Mouse (Mus musculus) neural tube, embryonic 13.5 days (tissue): ENCODE data around the gene Ednrb. TPM values are rescaled to one million over a fixed set of nuclear protein-coding genes. Genes with fewer than 3 reads are reported as not detected.

Experiments used
- ATAC-seq: fragments of 200-750 bp; cut with Nextera tagmentation; 2 replicates; pipeline ENCODE4 v1.8.0; 2017; ENCODE audit warnings: low read depth, mild to moderate bottlenecking, moderate TSS enrichment, moderate library complexity
- H3K27ac ChIP-seq: fragments of 300-500 bp; sonication (generic); replicated peaks from 2 replicates; pipeline ENCODE4 v1.5.1; 2015; ENCODE audit warnings: moderate library complexity, mild to moderate bottlenecking, inconsistent platforms
- H3K27me3 ChIP-seq: fragments of 300-500 bp; sonication (generic); 2 replicates; pipeline ENCODE4 v1.6.1; 2015; ENCODE audit warnings: mild to moderate bottlenecking, inconsistent platforms
- H3K36me3 ChIP-seq: fragments of 300-500 bp; sonication (generic); 2 replicates; pipeline ENCODE4 v1.6.1; 2015; ENCODE audit warnings: mild to moderate bottlenecking, inconsistent platforms
- H3K4me1 ChIP-seq: fragments of 300-500 bp; sonication (generic); replicated peaks from 2 replicates; pipeline ENCODE4 v1.6.1; 2015; ENCODE audit warnings: inconsistent platforms
- H3K4me2 ChIP-seq: fragments of 300-500 bp; sonication (generic); 2 replicates; pipeline ENCODE4 v1.6.1; 2015; ENCODE audit warnings: inconsistent platforms, mild to moderate bottlenecking, moderate library complexity
- H3K4me3 ChIP-seq: fragments of 300-500 bp; sonication (generic); 2 replicates; pipeline ENCODE4 v1.5.1; 2015; ENCODE audit warnings: mild to moderate bottlenecking, inconsistent platforms
- H3K9ac ChIP-seq: fragments of 300-500 bp; sonication (generic); 2 replicates; pipeline ENCODE4 v1.6.1; 2015; ENCODE audit warnings: moderate library complexity, mild to moderate bottlenecking, inconsistent platforms
- H3K9me3 ChIP-seq: fragments of 300-500 bp; sonication (generic); 2 replicates; pipeline ENCODE4 v1.6.1; 2016; ENCODE audit warnings: inconsistent platforms
- WGBS: fragments of 180-500 bp; shearing (Covaris S2); methylation state at CpG from one replicate; pipeline ENCODE4 v1.1.7; 2015; 5-methylcytosine and 5-hydroxymethylcytosine counted together
- polyA plus RNA-seq: library from polyadenylated mRNA; unstranded; fragments of >200 nt; fragmentation: Nextera tagmentation; extraction: Ambion mirVana; gene quantifications from 2 replicates; pipeline ENCODE4 v1.2.1, GENCODE M21; 2015

Gene Ednrb
- polyA plus RNA-seq, result 152 and 160 TPM in 2 replicates

DNA sequence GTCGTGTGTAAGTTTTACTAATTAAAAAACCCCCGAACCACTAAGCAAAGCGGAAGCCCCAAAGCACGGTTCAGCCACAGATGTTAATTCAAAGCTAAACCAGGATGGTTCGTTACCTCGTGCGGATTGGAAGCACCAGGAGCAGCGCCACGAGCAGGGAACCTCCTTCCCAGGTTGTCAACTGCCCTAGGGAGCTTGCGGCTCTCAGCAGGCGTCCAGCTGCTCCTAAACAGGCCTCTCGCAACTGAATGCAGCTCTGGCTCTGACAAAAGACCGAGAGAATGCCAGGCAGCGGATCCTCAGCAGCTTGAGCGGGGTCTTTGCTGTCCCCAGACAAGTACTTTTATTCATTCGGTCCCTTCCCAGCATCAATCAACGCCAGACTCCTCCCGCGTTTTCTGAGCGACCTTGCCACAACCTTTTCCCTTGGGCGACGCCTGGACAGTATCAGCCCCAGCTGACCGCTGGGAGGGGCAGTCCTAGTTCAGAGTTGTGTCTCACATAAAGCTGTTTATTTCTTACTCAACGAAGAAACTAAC lies at the start of gene Ednrb:
Ednrb (minus strand) TSS at position 392 of the 539 bp plus-strand sequence.
- Histone ChIP-seq H3K27me3 (no peaks in the 10 kb centered on the region), H3K4me1 (peaks cover 13% of the 10 kb centered on the region), H3K4me2 (peak within 1 kb of the TSS; percentile 98), H3K9me3 (no peaks in the 10 kb centered on the region), H3K4me3 (peak within 1 kb of the TSS; percentile 60), H3K27ac (peak within 1 kb of the TSS; percentile 84), H3K9ac (peak within 1 kb of the TSS; percentile 74), H3K36me3 (no peaks in the 10 kb centered on the region)
- WGBS, result under 1% methylated on average over 24 of the region's 24 CpGs
- ATAC-seq, result peak; percentile 88

DNA sequence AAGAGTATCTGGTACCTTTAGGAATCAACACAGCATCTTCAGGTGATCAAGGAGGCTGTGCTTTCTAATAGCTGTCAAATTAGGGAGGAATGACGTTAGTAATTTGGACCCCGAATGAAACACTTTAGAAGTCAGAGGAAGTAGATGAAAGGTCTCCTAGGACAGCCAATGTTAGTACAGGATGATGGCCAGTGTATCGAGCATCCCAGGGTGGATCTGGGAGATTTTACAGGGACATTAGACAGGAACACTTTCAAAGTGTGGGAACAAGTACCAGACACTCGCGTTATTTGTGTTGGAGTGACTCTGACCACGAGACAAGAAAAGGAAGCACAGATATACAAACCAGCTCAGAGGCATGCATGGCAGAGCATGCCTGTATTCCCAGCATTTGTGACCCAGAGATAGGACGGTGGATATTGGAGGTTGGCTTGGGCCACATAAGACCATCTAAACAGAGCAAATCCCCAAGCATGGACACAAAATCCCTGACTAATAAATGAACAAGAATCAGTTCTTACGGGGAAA lies 48.3 kb upstream of the Ednrb start:
- ATAC-seq, result no peak
- Histone ChIP-seq H3K4me1 (no peaks in the 10 kb centered on the region), H3K27ac (no peak overlapping the region), H3K4me3 (no peak overlapping the region), H3K9ac (no peak overlapping the region), H3K4me2 (no peak overlapping the region), H3K9me3 (no peaks in the 10 kb centered on the region), H3K27me3 (no peaks in the 10 kb centered on the region), H3K36me3 (no peaks in the 10 kb centered on the region)
- 86% methylated on average over 8 of the region's 8 CpGs for WGBS

DNA sequence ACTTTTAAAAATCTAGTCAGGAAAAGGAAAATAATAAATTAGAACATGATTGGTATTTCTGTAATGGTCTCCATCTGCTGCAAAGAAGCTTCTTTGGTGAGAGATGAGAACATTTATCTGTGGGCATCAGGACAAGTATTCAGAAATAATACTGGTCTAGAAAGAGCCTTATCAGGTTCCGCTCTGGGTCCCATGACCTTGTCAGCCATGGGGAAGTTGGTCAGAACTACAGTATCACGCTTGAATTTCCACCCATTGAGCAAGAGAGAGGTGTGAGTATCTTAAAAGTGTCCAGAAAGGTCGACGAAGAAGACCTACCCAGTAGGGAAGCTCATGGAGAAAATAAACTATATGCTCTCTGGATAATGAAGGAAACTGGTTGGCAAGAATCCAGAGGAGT lies 46.6 kb upstream of the Ednrb start:
- H3K4me1 ChIP-seq, result no peaks in the 10 kb centered on the region
- 84% methylated on average over 4 of the region's 4 CpGs for WGBS

DNA sequence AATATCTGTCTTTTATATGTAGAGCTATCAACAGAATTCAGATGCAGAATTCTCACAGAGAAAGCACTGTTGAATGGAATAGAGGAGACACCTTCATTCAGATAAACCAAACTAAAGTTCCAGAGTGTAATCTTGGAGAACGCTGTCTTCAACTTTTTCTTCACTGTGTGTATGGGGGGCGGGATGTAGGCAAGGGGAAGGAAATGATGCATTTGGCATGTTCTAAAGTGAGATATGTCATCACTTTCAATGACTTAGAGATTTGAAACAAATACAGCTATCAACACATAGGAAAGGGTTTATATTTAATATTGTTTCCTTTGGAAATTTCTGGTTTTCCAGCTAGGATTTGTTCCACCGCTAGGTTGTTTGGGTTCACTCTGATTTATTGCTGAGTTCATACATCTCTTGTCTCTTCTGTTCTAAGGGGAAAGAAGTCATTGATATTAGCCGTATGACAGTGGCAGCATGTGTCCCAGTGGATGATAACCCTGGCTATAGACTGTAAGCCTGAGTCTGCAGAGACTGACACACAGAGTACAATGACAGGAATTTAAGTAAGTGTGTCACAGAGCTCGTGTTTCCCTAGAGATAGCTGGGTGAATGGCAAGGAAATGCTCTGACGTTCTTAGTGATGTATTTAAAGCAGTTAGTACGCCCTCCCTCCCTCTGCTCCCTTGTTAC lies 40.8 kb upstream of the Ednrb start:
- Histone ChIP-seq H3K4me2 (no peak overlapping the region), H3K27ac (no peak overlapping the region), H3K9me3 (no peaks in the 10 kb centered on the region), H3K4me3 (no peak overlapping the region), H3K4me1 (no peaks in the 10 kb centered on the region), H3K36me3 (no peaks in the 10 kb centered on the region), H3K27me3 (no peaks in the 10 kb centered on the region), H3K9ac (no peak overlapping the region)
- WGBS, result 70% methylated on average over 7 of the region's 7 CpGs
- no peak for ATAC-seq

More for the DNA sequence above, 46.6 kb upstream of the Ednrb start:
- no peak for ATAC-seq
- no peaks in the 10 kb centered on the region for H3K9me3 ChIP-seq
- H3K9ac ChIP-seq, result no peak overlapping the region
- H3K4me2 ChIP-seq, result no peak overlapping the region
- no peaks in the 10 kb centered on the region for H3K36me3 ChIP-seq
- no peak overlapping the region for H3K27ac ChIP-seq
- no peak overlapping the region for H3K4me3 ChIP-seq
- no peaks in the 10 kb centered on the region for H3K27me3 ChIP-seq

DNA sequence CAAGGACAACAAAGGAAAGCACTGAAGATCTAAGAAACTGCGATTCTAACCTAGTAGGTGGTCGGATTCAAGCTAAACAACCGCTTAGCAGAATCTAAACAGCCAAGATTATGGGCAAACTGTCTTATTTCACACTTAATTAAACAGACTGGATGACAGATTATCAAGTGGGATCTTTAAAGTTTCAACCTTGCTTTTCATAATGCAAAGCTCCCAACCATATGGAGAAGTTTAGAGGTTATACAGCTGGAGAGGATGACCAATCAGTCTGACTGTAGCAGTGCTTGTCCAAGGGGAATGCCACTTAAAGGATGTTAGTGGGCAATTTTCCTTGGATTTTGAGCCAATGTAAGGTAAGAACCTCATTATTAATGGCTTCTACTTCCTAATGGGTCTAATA lies 38.7 kb upstream of the Ednrb start:
- ATAC-seq, result no peak
- Histone ChIP-seq H3K36me3 (no peaks in the 10 kb centered on the region), H3K4me1 (no peaks in the 10 kb centered on the region), H3K9me3 (no peaks in the 10 kb centered on the region), H3K4me2 (no peak overlapping the region), H3K4me3 (no peak overlapping the region), H3K27me3 (no peaks in the 10 kb centered on the region), H3K27ac (no peak overlapping the region), H3K9ac (no peak overlapping the region)
- 86% methylated on average over 3 of the region's 3 CpGs for WGBS

DNA sequence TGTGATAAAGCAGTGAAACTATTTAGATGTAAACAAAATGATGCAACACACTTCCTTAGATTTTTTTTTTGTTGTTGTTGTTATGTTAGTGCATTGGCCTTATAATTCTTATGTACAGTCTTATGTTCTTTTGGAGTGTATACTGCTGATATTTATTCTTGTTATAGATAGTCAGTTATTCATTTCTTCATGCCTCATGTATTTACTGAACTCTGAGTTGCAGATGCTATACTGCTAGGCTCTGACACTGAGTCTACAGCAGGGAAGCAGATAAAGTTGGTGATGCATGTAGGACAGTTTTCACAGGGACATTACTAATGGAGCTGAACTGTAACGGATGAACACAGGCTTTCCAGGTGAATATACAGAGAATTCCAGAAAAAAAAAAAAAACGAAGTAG lies 32.9 kb upstream of the Ednrb start:
- H3K27me3 ChIP-seq, result no peaks in the 10 kb centered on the region

DNA sequence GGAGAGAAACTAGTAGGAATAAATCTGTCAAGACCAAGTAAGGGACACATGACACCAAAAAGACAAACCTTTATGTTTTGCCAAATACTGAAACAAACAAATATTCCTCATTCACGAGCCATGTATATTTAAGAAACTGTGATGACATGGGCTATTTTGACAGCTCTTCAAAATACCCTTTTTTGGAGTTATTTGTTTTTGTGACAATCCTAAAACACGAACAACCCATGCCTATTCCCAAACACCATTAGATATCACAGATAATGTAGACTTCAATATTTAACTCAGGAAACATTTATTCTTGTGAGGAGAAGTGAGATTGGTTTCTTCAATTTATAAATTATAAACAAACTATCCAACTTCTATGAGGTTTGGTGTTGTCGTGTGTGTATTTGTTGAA lies 32.4 kb upstream of the Ednrb start:
- no peaks in the 10 kb centered on the region for H3K4me1 ChIP-seq
- no peak overlapping the region for H3K4me2 ChIP-seq
- no peaks in the 10 kb centered on the region for H3K36me3 ChIP-seq
- H3K9me3 ChIP-seq, result no peaks in the 10 kb centered on the region
- H3K27ac ChIP-seq, result no peak overlapping the region
- H3K9ac ChIP-seq, result no peak overlapping the region
- no peak for ATAC-seq
- no peak overlapping the region for H3K4me3 ChIP-seq
- 90% methylated on average over 3 of the region's 3 CpGs for WGBS
- H3K27me3 ChIP-seq, result no peaks in the 10 kb centered on the region

More for the DNA sequence above, 32.9 kb upstream of the Ednrb start:
- Histone ChIP-seq H3K4me2 (no peak overlapping the region), H3K9ac (no peak overlapping the region), H3K9me3 (no peaks in the 10 kb centered on the region), H3K27ac (no peak overlapping the region), H3K4me3 (no peak overlapping the region), H3K4me1 (no peaks in the 10 kb centered on the region), H3K36me3 (no peaks in the 10 kb centered on the region)
- WGBS, result 82% methylated on average over 2 of the region's 2 CpGs
- no peak for ATAC-seq

DNA sequence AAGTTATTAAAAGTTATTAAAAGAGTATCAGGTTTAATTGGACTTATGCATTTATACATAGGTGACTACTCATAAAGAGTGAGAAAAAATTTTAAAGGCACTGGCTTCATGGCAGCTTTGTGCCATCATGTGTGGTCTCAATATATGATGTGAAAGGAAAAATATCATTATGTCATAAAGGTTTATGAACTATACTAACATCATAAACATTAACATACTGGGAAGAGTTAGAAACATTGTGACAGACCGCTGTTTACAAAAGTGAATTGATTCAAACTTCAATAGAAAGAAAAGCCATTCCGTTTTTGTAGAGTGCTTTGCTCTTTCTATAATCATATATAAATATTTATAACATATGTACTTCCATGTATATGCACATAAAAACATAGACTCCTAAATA lies 22.4 kb upstream of the Ednrb start:
- Histone ChIP-seq H3K9me3 (no peaks in the 10 kb centered on the region), H3K4me3 (no peak overlapping the region)
- WGBS, result 91% methylated on average over 2 of the region's 2 CpGs

DNA sequence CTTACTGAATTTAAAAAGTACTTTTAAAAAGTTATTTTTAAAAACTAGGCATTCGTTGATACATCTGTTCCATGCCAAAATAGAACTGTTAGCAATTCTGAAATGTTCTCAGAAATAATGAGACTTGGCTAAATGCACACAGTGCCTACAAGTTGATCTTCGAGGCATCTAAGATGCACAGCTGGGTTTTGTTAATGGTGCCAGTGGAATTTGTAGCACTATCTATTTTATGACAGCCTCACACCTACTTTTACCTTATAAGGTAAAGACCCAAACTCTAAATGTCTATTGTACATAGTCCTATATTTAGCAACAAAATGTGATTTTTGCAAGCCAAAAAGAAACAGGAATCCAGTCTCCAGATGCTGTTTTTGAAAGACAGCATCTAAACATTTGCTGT lies 21.0 kb upstream of the Ednrb start:
- Histone ChIP-seq H3K9me3 (no peaks in the 10 kb centered on the region), H3K4me3 (no peak overlapping the region), H3K27me3 (no peaks in the 10 kb centered on the region), H3K36me3 (no peaks in the 10 kb centered on the region), H3K4me2 (no peak overlapping the region), H3K27ac (no peak overlapping the region), H3K9ac (no peak overlapping the region), H3K4me1 (no peaks in the 10 kb centered on the region)
- no peak for ATAC-seq
- WGBS, result 82% methylated on average over 2 of the region's 2 CpGs

More for the DNA sequence above, 22.4 kb upstream of the Ednrb start:
- Histone ChIP-seq H3K4me1 (no peaks in the 10 kb centered on the region), H3K36me3 (no peaks in the 10 kb centered on the region), H3K27me3 (no peaks in the 10 kb centered on the region), H3K27ac (no peak overlapping the region), H3K9ac (no peak overlapping the region), H3K4me2 (no peak overlapping the region)
- ATAC-seq, result no peak

DNA sequence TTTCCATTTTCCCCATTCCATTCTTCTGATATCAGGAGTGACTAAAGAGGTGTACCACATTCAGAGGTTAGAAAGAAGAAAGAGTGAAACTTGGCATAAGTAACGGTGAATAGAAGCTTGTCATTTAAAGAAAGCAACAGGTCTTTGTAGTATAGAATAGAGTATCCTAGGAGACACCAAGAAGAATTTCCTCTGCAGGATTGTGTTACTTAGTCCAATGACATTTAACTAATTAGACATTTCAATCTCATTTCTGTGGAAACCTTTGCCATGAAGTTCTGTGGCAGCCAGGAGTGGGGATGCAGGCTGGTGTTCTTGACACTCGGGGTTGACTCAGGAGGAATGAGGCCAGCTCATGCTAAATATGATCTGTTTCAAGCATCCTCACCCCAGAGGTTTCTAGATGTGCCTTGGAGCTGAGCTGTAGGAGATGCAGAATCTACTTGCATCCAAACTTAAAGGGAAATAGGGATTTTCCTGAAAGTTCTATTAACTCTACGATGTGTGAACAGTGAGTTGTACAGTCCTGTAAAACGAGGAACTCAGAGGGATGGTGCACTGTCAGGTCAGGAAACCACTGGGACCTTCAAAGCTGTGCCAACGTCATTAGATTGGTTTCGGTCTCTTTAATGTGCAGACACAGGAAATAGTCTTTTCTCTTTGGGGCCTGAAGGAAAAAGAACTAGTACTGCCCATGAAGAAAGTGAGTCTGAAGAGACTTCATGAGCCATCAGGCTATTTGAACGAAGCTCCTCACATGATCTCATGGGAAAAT lies 6.1 kb upstream of the Ednrb start:
- H3K4me2 ChIP-seq, result no peak overlapping the region
- no peaks in the 10 kb centered on the region for H3K27me3 ChIP-seq
- H3K9ac ChIP-seq, result no peak overlapping the region
- H3K4me3 ChIP-seq, result no peak overlapping the region
- no peak for ATAC-seq
- no peaks in the 10 kb centered on the region for H3K36me3 ChIP-seq
- 66% methylated on average over 7 of the region's 7 CpGs for WGBS
- H3K4me1 ChIP-seq, result 0 out of 2 replicates have a peak, but pooled peaks cover 1% of the 10 kb centered on the region
- H3K27ac ChIP-seq, result no peak overlapping the region
- H3K9me3 ChIP-seq, result no peaks in the 10 kb centered on the region

DNA sequence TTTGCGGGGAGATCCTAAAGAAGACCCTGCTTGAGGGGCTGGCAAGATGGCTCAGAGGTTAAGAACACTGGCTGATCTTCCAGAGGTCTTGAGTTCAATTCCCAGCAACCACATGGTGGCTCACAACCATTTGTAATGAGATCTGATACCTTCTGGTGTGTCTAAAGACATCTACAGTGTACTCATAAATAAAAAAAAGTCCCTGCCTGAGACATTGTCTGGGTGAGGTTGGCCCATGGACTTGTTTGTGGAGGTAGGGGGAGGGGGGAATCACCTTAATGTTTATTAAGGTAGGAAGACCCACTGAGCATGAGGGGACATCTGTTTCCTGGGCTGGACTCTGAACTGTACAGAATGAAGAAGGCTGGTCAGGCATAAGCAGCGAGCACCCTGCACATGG lies 1.5 kb upstream of the Ednrb start:
- Histone ChIP-seq H3K4me2 (no peak overlapping the region), H3K27me3 (no peaks in the 10 kb centered on the region), H3K9me3 (no peaks in the 10 kb centered on the region), H3K9ac (no peak overlapping the region), H3K36me3 (no peaks in the 10 kb centered on the region), H3K4me1 (peaks cover 13% of the 10 kb centered on the region), H3K27ac (no peak overlapping the region), H3K4me3 (no peak overlapping the region)
- no peak for ATAC-seq
- WGBS, result 93% methylated on average over 2 of the region's 2 CpGs

DNA sequence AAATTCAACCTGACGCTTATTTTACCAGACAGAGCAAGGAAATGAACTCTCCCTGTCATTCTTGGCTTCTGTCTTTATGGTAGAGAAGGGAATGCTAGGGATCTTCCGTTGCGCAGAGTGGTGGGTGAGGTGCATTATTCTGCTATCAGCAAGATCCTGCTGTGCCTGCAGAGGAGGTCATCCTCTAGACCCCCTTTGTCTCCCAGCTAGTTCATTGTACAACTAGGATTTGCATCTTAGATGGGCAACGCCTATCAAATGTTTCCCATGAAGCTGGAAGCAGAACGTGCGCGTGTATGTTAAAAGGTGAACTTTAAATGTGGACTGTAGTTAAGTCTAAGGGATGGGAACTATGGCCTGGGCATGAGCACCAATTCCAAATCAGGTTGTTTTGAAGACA lies 742 bp upstream of the Ednrb start:
- no peak overlapping the region for H3K9ac ChIP-seq
- H3K36me3 ChIP-seq, result no peaks in the 10 kb centered on the region
- no peaks in the 10 kb centered on the region for H3K27me3 ChIP-seq
- H3K27ac ChIP-seq, result peak overlapping the region; percentile 84
- peak overlapping the region; percentile 98 for H3K4me2 ChIP-seq
- H3K9me3 ChIP-seq, result no peaks in the 10 kb centered on the region
- peaks cover 13% of the 10 kb centered on the region for H3K4me1 ChIP-seq
- no peak overlapping the region for H3K4me3 ChIP-seq
- no peak for ATAC-seq
- 60% methylated on average over 7 of the region's 7 CpGs for WGBS
